Mouse (Mus musculus) heart, embryonic 13.5 days (tissue): ENCODE results near the gene Ptrh1. TPM values are rescaled to one million over a fixed set of nuclear protein-coding genes. Genes with fewer than 3 reads are reported as not detected.

Experiments
- ATAC-seq: fragments of 200-750 bp; cut with Nextera tagmentation; 2 replicates; pipeline ENCODE4 v1.8.0; 2017; ENCODE audit warnings: moderate TSS enrichment; ENCODE audit not compliant: insufficient number of reproducible peaks, low FRiP score, low TSS enrichment; ENCODE audit errors: extremely low read depth
- H3K27ac ChIP-seq: fragments of 300-500 bp; sonication (generic); replicated peaks from 2 replicates; pipeline ENCODE4 v1.5.1; 2015; ENCODE audit warnings: moderate library complexity, mild to moderate bottlenecking, inconsistent platforms
- H3K27me3 ChIP-seq: fragments of 300-500 bp; sonication (generic); replicated peaks from 2 replicates; pipeline ENCODE4 v1.6.1; 2015; ENCODE audit warnings: mild to moderate bottlenecking, inconsistent platforms
- H3K36me3 ChIP-seq: fragments of 300-500 bp; sonication (generic); 2 replicates; pipeline ENCODE4 v1.6.1; 2015; ENCODE audit warnings: mild to moderate bottlenecking, inconsistent platforms
- H3K4me1 ChIP-seq: fragments of 300-500 bp; sonication (generic); 2 replicates; pipeline ENCODE4 v1.6.1; 2015; ENCODE audit warnings: inconsistent platforms
- H3K4me2 ChIP-seq: fragments of 300-500 bp; sonication (generic); 2 replicates; pipeline ENCODE4 v1.6.1; 2015; ENCODE audit warnings: inconsistent platforms, mild to moderate bottlenecking, moderate library complexity
- H3K4me3 ChIP-seq: fragments of 300-500 bp; sonication (generic); 2 replicates; pipeline ENCODE4 v1.5.1; 2015; ENCODE audit warnings: moderate library complexity, mild to moderate bottlenecking, inconsistent platforms
- H3K9ac ChIP-seq: fragments of 300-500 bp; sonication (generic); 2 replicates; pipeline ENCODE4 v1.6.1; 2015; ENCODE audit warnings: inconsistent platforms, mild to moderate bottlenecking, moderate library complexity
- H3K9me3 ChIP-seq: fragments of 300-500 bp; sonication (generic); 2 replicates; pipeline ENCODE4 v1.6.1; 2016; ENCODE audit warnings: inconsistent platforms
- WGBS: fragments of 180-500 bp; shearing (Covaris S2); methylation state at CpG from one replicate; pipeline ENCODE4 v1.1.7; 2015; ENCODE audit warnings: mixed read lengths; 5-methylcytosine and 5-hydroxymethylcytosine counted together
- polyA plus RNA-seq: library from polyadenylated mRNA; unstranded; fragments of >200 nt; fragmentation: Nextera tagmentation; extraction: Ambion mirVana; gene quantifications from 2 replicates; pipeline ENCODE4 v1.2.1, GENCODE M21; 2015

Ptrh1 gene
- polyA plus RNA-seq, 1 experiment from 2014 or later = 3.9 TPM

DNA sequence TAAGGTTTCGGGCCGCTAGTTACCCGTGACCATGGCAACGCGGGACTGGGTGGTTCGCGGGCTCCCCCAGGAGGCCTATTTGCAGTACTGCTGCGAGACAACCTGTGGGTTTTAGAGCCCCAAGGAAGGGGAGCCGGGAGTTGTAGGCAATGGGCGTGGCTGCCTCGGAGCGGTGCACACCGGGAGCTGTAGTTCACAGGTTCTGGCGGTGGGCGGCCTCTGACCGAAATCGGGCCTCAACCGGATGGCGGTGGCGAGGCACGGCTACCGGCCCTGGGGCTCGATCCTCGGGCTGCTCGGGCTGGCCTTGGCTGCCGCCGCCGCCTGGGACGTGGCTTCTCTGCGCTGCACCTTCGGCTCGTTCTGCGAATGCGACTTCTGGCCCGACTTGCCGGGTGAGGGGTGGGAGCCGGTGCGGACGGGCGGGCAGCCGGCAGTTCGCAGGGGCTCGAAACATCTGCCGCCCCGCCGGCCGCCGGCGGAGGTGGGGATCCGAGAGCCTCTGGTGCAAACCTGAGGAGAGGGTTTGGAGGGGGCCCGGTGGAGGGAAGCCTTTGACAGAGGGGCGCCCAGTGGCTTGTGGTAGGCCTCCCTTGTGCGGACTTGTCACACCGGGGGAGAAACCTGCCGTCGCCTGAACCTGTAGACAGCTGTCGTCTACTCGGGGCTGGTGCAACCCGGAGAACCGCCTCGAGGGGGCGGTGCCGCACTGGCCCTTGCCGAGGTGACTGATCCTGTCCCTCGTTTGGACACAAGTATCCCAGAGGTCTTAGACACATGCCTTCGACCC lies 18.3 kb upstream of the Ptrh1 start, which contains the start of gene Tor2a:
Gene Tor2a (plus strand): TSS at position 179 of the 790 bp plus-strand sequence.
- H3K4me1 ChIP-seq = peaks cover 17% of the 10 kb centered on the region
- peak within 1 kb of the TSS; percentile 73 for H3K4me2 ChIP-seq
- peak within 1 kb of the TSS; percentile 91 for H3K9ac ChIP-seq
- peak within 1 kb of the TSS; percentile 90 for H3K27ac ChIP-seq
- WGBS = under 1% methylated on average over 66 of the region's 66 CpGs
- no peaks in the 10 kb centered on the region for H3K9me3 ChIP-seq
- peaks cover 62% of the 10 kb centered on the region for H3K36me3 ChIP-seq
- H3K27me3 ChIP-seq = 0 out of 2 replicates have a peak, but pooled peaks cover 4% of the 10 kb centered on the region
- peak; percentile 89 for ATAC-seq
- peak within 1 kb of the TSS; percentile 78 for H3K4me3 ChIP-seq

DNA sequence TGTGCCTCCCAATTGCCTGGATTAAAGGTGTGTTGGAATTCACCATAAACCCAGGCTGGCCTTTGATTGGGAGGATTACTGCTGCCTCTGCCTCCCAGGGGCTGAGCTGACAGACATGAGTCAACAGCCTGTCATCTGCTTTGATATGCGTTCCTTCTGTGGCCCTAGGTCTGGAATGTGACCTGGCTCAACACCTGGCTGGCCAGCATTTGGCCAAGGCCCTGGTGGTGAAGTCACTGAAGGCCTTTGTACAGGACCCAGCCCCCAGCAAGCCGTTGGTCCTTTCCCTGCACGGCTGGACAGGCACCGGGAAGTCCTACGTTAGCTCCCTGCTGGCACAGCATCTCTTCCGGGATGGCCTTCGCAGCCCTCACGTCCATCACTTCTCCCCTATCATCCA lies 17.1 kb upstream of the Ptrh1 start:
- Histone ChIP-seq H3K4me3 (no peak overlapping the region), H3K4me2 (no peak overlapping the region), H3K9ac (peak overlapping the region; percentile 52; the same call in 1 of the 2 replicates), H3K36me3 (peaks cover 59% of the 10 kb centered on the region), H3K9me3 (no peaks in the 10 kb centered on the region), H3K27me3 (0 out of 2 replicates have a peak, but pooled peaks cover 4% of the 10 kb centered on the region), H3K4me1 (peaks cover 17% of the 10 kb centered on the region), H3K27ac (no peak overlapping the region)
- no peak for ATAC-seq
- WGBS = 61% methylated on average over 8 of the region's 8 CpGs

DNA sequence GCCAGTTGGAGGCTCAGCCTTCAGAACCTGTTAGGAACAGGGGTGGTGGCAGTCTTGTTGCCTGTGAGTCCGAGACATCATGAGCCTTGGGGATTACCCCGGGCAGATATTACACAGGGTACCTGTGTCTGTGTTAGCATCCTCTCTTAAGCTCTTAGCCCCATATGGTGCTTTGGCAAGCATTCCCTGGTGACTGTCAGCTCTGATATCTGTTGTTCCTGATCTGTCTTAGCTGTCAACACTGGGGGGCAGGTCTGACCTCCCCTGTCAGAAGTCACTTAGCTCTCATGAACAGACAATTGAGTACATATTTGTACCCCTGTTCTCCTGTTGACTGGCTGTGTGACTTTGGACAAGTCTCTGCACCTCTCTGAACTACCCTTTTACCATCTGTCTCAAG lies 16.6 kb upstream of the Ptrh1 start:
- Histone ChIP-seq H3K4me1 (peaks cover 17% of the 10 kb centered on the region), H3K9me3 (no peaks in the 10 kb centered on the region), H3K27ac (no peak overlapping the region), H3K27me3 (0 out of 2 replicates have a peak, but pooled peaks cover 4% of the 10 kb centered on the region), H3K4me2 (no peak overlapping the region), H3K36me3 (peaks cover 55% of the 10 kb centered on the region), H3K9ac (peak overlapping the region; percentile 52; the same call in 1 of the 2 replicates), H3K4me3 (no peak overlapping the region)
- ATAC-seq = no peak
- WGBS = 73% methylated on average over 2 of the region's 2 CpGs

DNA sequence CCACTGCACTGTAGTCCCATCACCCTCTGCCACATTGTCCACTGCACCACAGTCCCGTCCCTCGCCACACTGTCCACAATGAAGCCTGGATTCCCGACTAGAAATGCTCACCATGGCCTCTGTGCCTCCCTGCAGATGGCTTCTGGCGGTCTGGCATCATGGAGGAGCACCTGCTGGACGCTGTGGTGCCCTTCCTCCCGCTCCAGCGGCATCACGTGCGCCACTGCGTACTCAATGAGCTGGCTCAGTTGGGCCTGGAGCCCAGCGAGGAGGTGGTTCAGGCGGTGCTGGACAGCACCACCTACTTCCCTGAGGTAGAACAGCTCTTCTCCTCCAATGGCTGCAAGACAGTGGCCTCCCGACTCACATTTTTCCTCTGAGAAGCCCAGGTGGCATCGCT lies 14.2 kb upstream of the Ptrh1 start:
- H3K9ac ChIP-seq = no peak overlapping the region
- H3K36me3 ChIP-seq = peaks cover 42% of the 10 kb centered on the region
- H3K4me1 ChIP-seq = peaks cover 17% of the 10 kb centered on the region
- no peaks in the 10 kb centered on the region for H3K9me3 ChIP-seq
- H3K27me3 ChIP-seq = no peaks in the 10 kb centered on the region
- no peak overlapping the region for H3K4me3 ChIP-seq
- no peak for ATAC-seq
- no peak overlapping the region for H3K27ac ChIP-seq
- no peak overlapping the region for H3K4me2 ChIP-seq
- WGBS = 87% methylated on average over 14 of the region's 14 CpGs

DNA sequence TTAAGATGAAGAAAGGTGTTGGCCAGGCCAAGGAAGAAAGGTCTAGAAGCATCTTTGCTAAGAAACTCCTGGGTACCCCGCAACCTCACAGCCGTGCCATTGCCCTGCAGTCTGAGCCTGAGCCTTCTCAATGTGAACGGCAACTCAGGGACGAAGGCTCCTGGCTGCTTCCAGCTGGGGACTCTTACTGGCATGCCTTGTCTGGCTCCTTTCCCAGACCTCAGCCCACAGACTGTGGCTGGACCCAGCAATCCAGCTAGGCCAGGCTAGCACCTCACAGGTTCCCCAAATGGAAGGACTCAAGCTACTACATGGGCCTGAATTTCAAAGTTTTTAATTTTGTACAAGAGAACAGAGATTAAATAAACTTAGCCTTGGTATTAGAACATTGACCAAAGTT lies 13.7 kb upstream of the Ptrh1 start:
- no peaks in the 10 kb centered on the region for H3K27me3 ChIP-seq
- H3K9ac ChIP-seq = 0 out of 2 replicates have a peak overlapping the region, but pooled peaks have one; percentile 5
- no peak overlapping the region for H3K4me3 ChIP-seq
- no peaks in the 10 kb centered on the region for H3K9me3 ChIP-seq
- no peak overlapping the region for H3K27ac ChIP-seq
- no peak for ATAC-seq
- H3K36me3 ChIP-seq = peaks cover 42% of the 10 kb centered on the region
- 76% methylated on average over 4 of the region's 4 CpGs for WGBS
- H3K4me2 ChIP-seq = no peak overlapping the region
- peaks cover 17% of the 10 kb centered on the region for H3K4me1 ChIP-seq

DNA sequence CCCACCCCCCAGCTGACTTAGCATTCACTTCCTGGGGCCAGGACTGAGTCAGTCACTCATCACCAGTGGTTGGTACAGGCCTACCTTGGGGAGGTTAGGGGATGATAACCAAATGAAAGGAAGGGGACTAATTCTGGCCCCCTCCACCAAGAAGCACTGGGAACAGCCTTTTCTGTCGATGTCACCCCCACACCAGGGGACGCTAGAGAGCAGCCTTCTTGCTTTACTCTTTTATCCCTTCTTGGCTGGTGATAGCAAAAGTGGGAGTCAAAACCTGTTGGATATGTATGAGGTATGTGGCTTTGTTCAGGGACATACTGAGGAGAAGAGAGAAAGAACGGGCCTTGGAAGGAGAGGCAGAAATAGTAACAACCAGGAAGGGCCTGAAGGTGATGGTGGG lies 12.2 kb upstream of the Ptrh1 start:
- Histone ChIP-seq H3K4me3 (no peak overlapping the region), H3K36me3 (peaks cover 42% of the 10 kb centered on the region), H3K27me3 (0 out of 2 replicates have a peak, but pooled peaks cover 3% of the 10 kb centered on the region), H3K27ac (no peak overlapping the region), H3K4me2 (no peak overlapping the region), H3K9ac (no peak overlapping the region), H3K9me3 (no peaks in the 10 kb centered on the region), H3K4me1 (peaks cover 9% of the 10 kb centered on the region; the same call in 1 of the 2 replicates)
- ATAC-seq = no peak
- 73% methylated on average over 3 of the region's 3 CpGs for WGBS

DNA sequence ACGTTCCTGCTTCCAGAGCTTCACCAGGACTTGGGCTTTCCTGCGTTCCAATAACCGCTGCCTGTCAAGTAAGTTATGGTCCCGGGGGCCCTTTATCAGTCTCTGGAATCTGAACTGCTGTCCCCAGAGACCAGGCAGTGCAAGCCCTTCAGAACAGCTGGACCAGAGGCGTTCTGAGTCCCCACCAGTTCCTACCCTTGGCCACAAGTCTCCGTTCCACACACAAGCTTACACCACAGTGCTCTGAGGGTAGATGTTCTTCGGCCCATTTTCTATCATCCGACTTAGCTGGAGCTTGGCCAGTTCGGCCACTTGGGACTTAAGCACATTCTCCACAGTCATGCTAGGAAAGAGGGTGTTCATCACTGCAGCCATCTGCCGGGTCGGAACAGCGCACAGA lies 8.3 kb upstream of the Ptrh1 start:
- Histone ChIP-seq H3K4me1 (0 out of 2 replicates have a peak, but pooled peaks cover 5% of the 10 kb centered on the region), H3K36me3 (peaks cover 9% of the 10 kb centered on the region), H3K4me2 (no peak overlapping the region), H3K27ac (no peak overlapping the region), H3K9me3 (no peaks in the 10 kb centered on the region), H3K4me3 (no peak overlapping the region), H3K9ac (no peak overlapping the region), H3K27me3 (0 out of 2 replicates have a peak, but pooled peaks cover 3% of the 10 kb centered on the region)
- WGBS = 70% methylated on average over 12 of the region's 12 CpGs
- ATAC-seq = no peak

DNA sequence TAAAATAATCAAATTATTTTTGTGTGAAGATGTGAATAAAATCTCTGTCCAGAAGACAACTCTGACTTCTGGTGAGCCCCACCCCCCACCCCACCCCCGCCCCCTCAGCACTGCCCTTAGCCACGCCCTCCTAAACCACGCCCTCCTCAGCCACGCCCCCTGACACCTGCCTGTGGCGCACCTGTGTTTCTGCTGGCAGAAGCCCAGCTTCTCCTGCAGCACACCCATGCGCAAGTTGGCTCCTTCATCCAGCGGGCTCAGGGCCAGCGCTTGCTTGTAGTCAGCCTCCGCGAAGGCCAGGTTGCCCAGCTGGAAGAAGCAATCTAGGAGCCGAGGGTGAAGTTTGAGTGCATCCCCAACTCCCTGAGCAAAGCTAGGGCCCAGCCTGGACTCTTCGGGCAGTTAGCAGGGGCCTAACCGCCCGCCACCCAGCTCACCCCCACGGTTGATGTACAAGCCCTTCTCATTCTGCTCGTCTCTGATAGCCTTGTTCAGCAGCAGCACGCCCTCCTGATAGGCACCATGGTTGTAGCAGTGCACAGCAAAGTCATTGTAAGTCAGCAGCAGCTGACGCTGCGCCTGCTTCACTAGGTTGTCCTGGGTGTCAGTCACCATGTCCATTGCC lies 6.8 kb upstream of the Ptrh1 start:
- H3K36me3 ChIP-seq = no peaks in the 10 kb centered on the region
- 40% methylated on average over 19 of the region's 19 CpGs for WGBS
- ATAC-seq = no peak
- H3K4me2 ChIP-seq = no peak overlapping the region
- no peak overlapping the region for H3K4me3 ChIP-seq
- 0 out of 2 replicates have a peak, but pooled peaks cover 3% of the 10 kb centered on the region for H3K27me3 ChIP-seq
- H3K9me3 ChIP-seq = no peaks in the 10 kb centered on the region
- no peak overlapping the region for H3K27ac ChIP-seq
- no peak overlapping the region for H3K9ac ChIP-seq
- 0 out of 2 replicates have a peak, but pooled peaks cover 5% of the 10 kb centered on the region for H3K4me1 ChIP-seq

DNA sequence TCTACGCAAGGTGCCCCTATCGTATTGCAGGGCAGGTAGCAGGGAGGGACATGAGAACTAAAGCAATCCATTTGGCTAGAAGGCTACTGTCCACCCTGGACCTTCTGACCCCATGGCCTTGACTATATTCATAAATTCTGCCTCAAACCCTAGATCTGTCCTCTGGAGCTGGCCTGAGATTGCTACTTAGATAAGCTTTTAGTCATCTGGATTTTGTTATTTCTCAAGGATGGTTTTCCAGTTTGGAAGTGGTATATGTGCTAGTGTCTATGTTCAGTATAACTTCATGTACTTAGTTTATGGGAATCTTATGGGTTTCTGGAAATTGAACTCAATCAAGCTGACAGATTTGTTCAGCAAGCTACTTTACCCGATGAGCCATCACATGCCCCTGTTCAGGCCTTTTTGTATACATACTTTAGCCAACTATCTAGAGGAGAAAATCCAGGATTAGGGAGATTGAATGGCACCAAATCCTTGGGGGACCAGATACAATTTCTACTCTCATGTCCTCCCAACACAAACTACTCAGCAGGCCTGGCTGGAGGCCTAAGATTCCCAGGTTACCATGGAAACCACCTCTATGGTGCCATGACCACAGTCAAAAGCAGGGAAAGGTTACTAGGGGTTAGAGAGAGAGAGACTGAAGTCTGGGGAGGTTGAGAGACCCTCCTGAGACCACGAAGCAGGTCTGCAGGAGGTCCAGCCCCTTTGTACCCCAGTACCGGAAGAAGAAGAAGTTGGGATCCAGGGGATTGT lies 6.1 kb upstream of the Ptrh1 start:
- no peaks in the 10 kb centered on the region for H3K9me3 ChIP-seq
- 0 out of 2 replicates have a peak, but pooled peaks cover 5% of the 10 kb centered on the region for H3K4me1 ChIP-seq
- H3K9ac ChIP-seq = no peak overlapping the region
- H3K36me3 ChIP-seq = no peaks in the 10 kb centered on the region
- ATAC-seq = no peak
- 89% methylated on average over 5 of the region's 5 CpGs for WGBS
- H3K4me2 ChIP-seq = no peak overlapping the region
- no peak overlapping the region for H3K4me3 ChIP-seq
- H3K27me3 ChIP-seq = 0 out of 2 replicates have a peak, but pooled peaks cover 3% of the 10 kb centered on the region
- no peak overlapping the region for H3K27ac ChIP-seq

DNA sequence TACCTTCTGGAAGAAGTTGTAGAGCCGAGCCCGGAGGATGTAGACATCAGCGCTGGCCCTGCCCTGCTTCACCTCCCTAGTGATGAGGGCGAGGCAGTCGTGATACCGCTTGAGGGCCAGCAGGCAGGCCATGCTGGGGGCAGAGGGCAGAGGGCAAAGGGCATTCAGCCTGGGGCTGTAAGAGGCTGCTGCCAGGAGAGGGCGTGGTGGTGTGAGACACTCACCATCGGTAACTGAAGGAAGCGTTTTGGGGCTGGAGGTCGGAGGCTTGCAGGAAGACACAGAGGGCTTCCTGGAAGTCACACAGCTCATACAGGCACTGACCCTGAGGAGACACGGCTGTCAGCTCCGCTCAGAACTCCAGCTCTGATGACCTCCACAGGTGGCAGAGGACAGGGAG lies 3.7 kb upstream of the Ptrh1 start:
- no peak overlapping the region for H3K4me2 ChIP-seq
- H3K27ac ChIP-seq = no peak overlapping the region
- 0 out of 2 replicates have a peak overlapping the region, but pooled peaks have one; percentile 52 for H3K9ac ChIP-seq
- H3K36me3 ChIP-seq = no peaks in the 10 kb centered on the region
- H3K27me3 ChIP-seq = peaks cover 10% of the 10 kb centered on the region; the same call in 1 of the 2 replicates
- no peak for ATAC-seq
- H3K4me1 ChIP-seq = peaks cover 16% of the 10 kb centered on the region
- H3K4me3 ChIP-seq = no peak overlapping the region
- no peaks in the 10 kb centered on the region for H3K9me3 ChIP-seq
- WGBS = 26% methylated on average over 12 of the region's 12 CpGs
